Mouse (Mus musculus): ENCODE measurements around the gene Ppp1r26.

Ppp1r26 gene

DNA sequence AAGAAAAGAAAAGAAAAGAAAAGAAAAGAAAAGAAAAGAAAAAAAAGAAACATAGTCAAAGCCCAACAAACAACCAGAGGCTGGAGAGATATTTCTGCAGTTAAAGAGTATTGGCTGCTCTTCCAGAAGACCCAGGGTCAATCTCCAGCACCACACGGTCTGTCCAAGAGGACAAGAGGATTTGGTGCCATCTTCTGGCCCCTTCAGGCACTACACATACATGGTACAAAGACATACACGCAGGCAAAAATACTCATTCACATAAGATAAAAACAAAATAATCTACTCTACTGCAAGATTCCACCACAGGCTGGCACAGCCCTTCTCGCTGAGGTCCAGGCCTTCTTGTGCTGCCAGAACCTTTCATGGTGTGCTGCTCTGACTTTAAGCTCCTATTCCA, 23.4 kb upstream of the Ppp1r26 start:
- TF ChIP-seq GATA4 (IDR thresholded peaks at IDR 0.05; ENCODE audit: insufficient replicate concordance, low read length): no peak

DNA sequence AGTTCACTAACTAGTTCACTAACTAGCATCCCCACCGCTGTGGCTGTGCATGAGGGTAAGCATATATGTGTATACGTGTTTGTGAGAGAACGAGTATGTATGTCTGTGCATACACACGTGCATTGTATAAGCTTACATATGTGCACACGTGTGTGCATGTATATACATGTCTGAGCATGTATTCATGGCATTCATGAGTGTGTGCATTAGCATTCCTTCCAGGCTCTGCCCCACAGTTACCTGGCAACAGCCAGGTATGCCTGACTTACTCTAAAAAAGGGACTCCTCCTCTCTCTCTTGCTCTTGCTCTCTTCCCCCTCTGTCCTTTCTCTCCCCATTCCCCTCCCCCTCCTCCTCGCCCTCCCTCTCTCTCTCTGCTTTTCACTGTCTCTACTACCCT, 19.4 kb upstream of the Ppp1r26 start:
- TF ChIP-seq GATA4 (IDR thresholded peaks at IDR 0.05; ENCODE audit: insufficient replicate concordance, low read length): no peak

DNA sequence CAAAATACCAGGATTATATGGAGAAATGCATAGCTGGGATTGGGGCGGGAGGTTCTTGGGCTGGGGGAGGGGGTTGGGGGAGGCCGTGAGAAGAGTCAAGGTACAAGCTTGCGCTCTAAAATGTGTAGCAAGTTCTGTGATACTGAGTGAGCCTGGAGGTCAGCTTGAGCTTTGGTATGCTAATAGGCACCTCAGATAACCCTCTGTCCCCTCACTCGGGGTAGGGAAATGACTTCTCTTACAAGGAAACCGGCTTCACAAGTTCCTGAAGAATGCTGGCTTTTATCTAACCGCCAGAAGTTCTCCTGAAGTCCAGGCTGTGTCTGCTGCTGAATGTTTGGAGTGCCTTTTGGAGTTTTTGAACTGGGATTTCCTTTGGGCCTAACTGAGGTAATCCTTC, 15.8 kb upstream of the Ppp1r26 start:
- no peak for TF ChIP-seq GATA4 (IDR thresholded peaks at IDR 0.05; ENCODE audit: insufficient replicate concordance, low read length)

DNA sequence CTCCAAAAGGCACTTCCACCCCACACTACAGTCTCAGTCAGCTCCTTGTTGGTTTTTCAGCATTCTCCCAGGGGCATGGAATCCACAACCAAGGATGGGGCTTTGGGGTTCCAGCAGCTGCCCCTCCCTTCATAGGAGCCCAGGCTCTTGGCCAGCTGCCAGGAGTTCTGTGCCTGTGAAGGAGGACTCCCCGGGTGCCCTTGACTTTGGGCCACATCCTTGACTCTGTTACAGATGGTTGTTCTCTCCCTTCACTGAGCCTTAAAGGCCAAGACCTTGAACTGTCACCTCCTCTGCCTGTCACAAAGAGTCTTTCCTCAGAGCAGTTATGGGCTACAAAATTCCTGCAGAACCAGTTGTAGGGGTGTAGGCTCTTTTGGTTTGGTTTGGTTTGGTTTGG, 13.8 kb upstream of the Ppp1r26 start:
- TF ChIP-seq GATA4 (IDR thresholded peaks at IDR 0.05; ENCODE audit: insufficient replicate concordance, low read length): no peak

DNA sequence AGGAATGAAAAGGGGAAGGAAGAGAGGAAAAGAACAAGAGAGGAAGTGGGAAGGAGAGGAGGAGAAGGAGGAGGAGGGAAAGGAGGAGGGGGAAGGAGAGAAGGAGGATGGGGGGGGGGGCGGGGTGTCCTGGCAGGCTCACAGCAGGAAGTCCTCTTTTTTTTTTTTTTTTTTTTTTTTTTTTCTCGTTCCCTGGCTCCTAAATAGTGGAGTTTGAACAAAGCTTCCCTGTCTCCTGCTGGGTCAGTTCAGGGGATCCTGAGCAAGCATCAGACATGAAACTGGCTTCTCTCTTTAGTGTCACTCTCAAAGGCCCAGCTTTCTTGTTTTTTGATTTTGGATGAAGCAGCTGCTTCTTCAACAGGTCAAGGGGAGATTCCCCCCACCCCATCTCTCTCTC, 13.1 kb upstream of the Ppp1r26 start:
- TF ChIP-seq GATA4 (IDR thresholded peaks at IDR 0.05; ENCODE audit: insufficient replicate concordance, low read length): no peak

DNA sequence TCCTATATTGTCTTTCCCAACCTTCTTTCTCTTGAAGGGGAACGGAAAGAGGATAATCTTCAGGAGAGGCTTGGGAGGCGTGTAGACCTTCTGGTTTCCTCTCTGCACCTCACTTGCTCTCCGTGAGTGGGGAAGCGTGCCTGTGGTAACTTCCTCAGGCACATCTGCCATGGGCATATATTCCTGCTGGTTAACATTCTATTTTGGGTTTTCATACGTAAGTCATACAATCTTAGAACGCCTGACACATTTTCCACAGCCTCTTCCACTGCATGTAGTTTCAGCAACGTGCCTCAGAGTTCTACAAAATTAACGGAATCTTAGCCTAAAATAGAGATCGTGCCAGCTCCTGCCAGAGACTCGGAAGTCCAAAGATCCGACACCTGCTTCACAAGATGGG, 11.2 kb upstream of the Ppp1r26 start:
- no peak for TF ChIP-seq GATA4 (IDR thresholded peaks at IDR 0.05; ENCODE audit: insufficient replicate concordance, low read length)

DNA sequence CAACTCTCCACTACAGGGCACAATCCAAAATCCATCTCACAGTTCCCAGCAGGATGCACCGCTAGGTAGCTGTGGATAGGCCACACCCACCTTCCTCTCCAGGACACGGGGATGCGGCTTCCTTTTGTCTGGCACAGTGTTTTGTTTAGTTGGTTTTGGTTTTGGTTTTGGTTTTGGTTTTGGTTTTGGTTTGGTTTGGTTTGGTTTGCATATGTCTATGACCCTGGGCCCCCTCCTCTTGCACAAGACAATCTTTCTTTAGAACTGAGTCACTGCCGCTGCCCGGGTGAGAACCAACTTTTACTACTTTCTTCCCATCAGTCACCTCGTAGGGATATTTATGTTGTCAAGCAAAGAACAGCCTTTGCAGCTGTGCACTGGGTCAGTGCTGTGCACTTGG, 5.8 kb upstream of the Ppp1r26 start:
- no peak for TF ChIP-seq GATA4 (IDR thresholded peaks at IDR 0.05; ENCODE audit: insufficient replicate concordance, low read length)

DNA sequence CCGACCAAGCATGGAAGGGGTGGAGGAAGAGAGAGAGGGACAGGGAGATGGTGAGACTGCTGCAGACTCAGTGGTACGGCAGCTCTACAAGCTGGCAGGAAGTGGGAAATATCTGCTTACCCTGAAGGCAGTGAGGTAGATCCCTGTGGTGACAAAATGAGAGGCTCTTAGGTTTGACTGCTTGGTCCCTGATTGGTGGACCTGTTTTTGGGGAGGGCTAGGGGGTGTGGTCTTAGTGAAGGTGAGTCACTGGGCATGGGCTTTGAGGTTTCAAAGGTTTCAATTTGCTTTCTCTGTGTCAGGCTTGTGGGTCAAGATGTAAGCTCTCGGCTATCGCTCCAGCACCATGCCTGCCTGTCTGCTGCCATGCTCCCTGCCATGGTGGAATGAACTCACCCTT, 1.5 kb upstream of the Ppp1r26 start:
- no peak for TF ChIP-seq GATA4 (IDR thresholded peaks at IDR 0.05; ENCODE audit: insufficient replicate concordance, low read length)

DNA sequence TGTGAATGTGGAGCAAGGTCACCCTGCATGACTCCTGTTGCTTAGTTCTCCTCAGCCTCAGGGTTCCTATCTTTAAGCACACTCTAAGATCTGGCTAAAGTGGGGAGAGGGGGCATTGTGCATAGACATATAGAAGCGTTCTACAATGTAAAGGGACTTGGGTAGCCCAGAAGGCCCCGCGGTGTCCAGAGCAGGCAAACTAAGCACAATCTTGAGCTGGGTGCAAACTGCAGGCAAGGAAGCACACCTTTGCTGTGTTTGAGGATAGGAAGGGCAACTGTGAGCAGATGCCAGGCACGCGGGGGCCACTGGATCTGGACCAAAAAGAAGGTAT, 452 bp upstream of the Ppp1r26 start:
- TF ChIP-seq GATA4 (IDR thresholded peaks at IDR 0.05; ENCODE audit: insufficient replicate concordance, low read length): no peak

DNA sequence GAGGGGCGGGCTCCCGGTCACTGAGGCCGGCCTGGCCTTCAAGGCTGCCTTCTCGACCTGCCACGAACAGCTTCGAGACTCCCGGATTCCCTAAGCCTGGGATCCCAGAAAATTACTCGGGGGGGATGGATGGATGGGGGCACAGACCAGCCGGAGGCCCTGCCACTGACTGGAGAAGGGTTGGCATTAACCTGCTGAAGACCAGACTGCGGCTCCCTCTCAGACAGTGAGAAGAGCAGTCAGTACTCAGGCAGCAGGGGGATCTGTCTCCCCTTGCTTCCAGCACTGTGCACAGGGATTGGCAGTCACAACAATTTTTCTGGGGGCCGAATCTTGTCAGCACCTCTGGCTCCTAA, 693 bp downstream of the Ppp1r26 start:
- TF ChIP-seq GATA4 (IDR thresholded peaks at IDR 0.05; ENCODE audit: insufficient replicate concordance, low read length): no peak

DNA sequence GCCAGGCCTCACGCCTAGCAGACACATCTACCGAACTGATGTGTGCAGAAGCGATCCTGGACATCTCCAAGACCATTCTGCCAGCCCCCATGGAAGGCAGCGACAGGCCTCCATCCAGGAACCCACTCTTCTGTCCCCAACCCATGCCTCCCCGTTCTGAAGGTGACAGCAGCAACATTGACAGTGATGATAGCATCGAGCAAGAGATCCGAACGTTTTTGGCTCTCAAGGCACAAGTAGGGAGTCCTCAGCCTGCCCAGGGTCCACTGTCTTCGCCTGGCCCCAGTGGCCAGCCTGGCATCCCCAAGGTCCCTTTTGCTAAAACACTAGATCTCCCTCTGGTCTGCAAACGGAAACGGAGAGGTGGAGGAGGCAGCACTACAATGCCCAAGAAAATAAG, 5.1 kb downstream of the Ppp1r26 start:
- no peak for TF ChIP-seq GATA4 (IDR thresholded peaks at IDR 0.05; ENCODE audit: insufficient replicate concordance, low read length)

DNA sequence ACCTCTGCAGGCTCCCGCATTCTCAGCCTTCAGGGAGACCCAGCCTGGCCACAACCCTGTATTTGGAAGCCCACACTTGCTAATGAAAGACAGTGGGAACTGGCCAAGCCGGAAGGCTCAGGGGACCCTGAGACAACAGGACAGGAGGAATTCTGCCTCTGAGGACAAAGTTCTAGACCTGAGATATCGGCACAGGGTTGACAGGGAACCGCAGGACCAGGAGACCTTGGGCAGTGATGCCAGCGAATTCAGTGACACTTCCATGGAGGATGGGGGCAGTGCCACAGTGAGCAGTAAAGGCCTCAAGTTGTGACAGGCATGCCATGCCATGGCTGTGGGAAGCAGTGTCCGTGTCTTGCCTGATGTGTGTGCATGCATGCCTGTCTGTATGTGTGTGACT, 6.9 kb downstream of the Ppp1r26 start:
- no peak for TF ChIP-seq GATA4 (IDR thresholded peaks at IDR 0.05; ENCODE audit: insufficient replicate concordance, low read length)

DNA sequence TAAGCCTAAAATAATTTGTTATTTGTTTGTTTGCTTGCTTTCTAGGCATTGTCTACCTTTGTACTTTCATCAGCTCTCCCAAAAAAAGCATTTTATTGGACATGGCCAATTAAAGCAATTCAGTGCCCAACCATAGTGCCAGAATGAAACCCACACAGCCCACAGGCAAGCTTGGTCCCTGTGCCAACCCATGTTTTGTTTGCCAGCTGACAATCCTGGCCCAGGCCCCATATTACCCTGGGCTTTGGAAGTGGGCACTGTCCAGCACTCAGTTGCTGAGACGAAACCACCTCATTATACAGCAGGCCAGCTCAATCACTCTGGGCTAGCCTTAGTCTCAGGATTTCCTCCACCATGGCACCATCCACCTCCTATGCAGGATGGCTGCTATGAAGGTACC, 10.0 kb downstream of the Ppp1r26 start:
- TF ChIP-seq GATA4 (IDR thresholded peaks at IDR 0.05; ENCODE audit: insufficient replicate concordance, low read length): no peak

DNA sequence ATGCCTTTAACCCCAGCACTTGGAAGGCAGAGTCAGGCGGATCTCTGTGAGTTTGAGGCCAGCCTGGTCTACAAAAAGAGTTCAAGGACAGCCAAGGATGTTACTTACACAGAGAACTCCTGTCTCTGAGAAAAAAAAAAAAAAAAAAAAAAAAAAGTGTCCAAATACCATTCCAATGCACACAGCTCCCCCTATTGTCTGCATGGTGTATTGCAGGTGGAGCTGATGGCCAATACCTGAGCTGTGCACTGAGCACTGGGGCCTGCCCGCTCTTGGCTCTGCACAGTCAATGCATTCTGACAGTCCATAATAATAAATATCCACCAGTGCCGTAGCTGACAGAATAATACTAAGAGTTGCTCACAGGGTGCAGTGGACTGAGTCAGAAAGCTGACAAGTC, 17.3 kb downstream of the Ppp1r26 start:
- TF ChIP-seq GATA4 (IDR thresholded peaks at IDR 0.05; ENCODE audit: insufficient replicate concordance, low read length): no peak

DNA sequence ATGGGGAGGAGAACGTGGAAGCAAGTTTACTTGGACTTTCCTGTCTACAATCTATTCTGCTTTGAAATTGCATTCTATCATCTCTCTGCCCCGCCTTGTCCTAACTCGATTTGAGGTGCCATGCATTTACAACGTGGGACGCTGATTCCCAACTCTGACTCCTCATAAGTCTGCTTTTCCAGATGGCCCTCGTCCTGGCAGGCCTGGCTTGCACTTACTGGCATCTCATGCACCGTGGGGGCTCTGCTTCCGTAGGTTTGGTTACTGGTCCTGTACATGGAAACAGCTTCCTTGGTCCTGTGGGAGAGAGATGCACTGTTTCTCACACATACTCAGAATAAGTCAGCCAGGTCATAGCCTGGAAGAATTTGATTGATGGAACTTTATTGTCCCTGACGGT, 18.3 kb downstream of the Ppp1r26 start:
- TF ChIP-seq GATA4 (IDR thresholded peaks at IDR 0.05; ENCODE audit: insufficient replicate concordance, low read length): no peak

DNA sequence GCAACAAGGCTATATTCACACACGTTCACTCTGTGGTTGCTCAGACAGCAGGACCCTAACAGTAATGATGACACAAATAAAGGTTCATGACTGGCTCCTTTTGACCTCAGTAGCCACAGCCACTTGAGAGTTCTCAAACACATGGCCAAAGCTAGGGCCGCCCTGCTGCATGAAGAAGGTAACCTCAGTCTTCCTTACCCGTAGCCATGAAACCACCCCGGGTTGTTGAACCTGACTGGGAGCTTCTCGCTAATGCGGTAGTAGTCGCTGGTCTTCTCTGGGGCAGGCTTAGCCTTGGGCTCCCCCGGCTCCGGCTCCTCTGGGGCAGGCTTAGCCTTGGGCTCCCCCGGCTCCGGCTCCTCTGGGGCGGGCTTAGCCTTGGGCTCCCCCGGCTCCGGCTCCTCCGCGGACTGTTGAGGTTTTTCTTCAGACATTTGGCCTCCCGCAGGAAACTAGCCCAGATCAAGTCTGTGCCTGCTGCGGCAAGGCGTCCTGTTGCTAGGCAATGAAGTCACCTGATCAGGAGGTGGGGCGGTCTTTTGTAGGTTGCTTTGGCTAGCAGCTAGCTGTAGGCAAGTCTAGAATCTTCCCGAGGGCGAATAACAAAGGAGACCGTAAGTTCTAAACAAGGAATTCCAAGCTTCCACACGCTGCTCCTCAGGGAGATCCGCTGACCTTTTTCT, 19.4 kb downstream of the Ppp1r26 start, which contains the start of gene 1700007K13Rik:
Gene 1700007K13Rik (minus strand): TSS at position 497 of the 683 bp plus-strand sequence.
- no peak for TF ChIP-seq GATA4 (IDR thresholded peaks at IDR 0.05; ENCODE audit: insufficient replicate concordance, low read length)

DNA sequence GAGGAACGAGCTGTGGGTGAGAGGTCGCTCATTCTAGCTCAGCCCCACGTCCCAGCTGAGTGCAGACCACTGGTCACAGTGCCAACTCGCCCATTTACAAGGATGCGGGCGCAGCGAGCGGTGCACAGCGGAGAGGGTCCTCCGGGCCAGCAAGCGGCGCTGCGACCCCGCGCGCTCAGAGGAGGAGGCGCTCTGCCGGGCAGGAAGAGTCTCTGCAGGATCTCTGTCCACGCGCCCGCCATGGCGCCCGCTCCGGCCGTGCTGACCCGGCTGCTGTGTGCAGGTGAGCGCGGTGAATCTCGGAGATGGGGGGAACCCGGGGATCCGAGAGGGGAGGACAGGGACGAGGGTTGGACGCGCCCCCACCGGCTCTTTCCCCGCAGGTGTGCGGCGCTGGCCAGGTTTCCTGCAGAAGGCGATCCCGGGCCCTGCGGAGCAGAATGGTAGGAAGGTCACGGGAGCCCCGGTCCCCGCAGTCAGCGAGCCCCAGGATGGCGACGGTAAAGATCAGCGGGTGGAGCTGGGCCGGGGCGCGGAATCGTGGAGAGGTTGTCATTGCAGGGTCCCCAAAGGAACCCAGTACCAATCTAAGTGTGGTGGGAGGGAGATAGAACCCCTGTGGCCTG, 21.4 kb downstream of the Ppp1r26 start, which contains the start of gene Mrps2:
Gene Mrps2 (plus strand): TSS at position 207 of the 626 bp plus-strand sequence.
- peak; percentile 52; the same call in 1 of the 2 replicates for TF ChIP-seq GATA4 (IDR thresholded peaks at IDR 0.05; ENCODE audit: insufficient replicate concordance, low read length)
